ENCODE assay signal across 9 mouse cellular contexts in the genomic region with DNA sequence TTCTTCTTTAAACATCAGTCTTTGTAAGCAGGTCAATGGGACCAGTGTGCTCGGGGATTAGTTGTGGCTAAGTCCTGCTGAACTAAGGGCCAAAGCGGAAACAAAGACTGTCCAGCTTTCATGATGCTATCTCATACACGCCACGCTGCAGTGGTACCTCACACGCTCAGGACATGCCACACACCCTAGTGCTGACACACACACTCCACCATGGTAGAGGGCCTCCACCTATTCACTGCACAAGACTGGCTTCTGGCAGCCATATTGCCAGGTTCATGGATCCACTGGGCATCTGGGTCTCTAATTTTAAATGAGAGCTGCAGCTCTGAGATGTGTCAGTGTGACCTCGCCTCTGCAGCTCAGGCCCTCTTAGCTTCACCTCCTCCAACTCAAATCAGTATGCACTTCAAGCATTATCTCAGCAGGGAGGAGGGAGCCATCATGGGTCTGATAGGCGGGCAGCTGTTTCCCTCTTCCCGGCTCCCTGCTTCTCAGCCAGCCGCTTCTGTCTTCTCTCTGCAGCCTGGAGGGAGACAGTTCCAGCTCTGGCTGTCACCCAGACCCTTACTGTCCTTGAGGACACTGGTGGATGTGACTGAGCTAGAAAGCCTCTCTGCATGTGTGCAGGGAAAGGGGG.
A peak's percentile ranks its signal among the peaks of the same experiment; 100 is the strongest.
DNase-seq lines count a peak whose midpoint lies in the region; ATAC-seq and TF ChIP-seq lines count a peak whose summit lies in the region.
"Had no signal": no experiment of that assay in that cellular context is flagged by ENCODE, and none has a peak within 500 bp of the region (broad histone marks: within the 10 kb centered on the region; RNA-seq: fewer than 3 reads in every experiment).

No protein-coding gene starts in this region.

- no peak for DNase-seq in cerebellum, postnatal 36 days
- DNase-seq in stomach, postnatal 0 days (ENCODE audit: low spot score), result no peak
- DNase-seq in retina, postnatal 1 day, result peak; percentile 74
- no peak for DNase-seq in kidney, adult 9 months
- no peak for DNase-seq in spleen, adult 18-20 months

- H3K4me1 ChIP-seq in stomach, embryonic 15.5 days, result peaks cover 10% of the 10 kb centered on the region
- no peaks in the 10 kb centered on the region for H3K4me1 ChIP-seq in stomach, postnatal 0 days (replicated peaks; ENCODE audit: control insufficient read depth, insufficient read depth)
- peaks cover 45% of the 10 kb centered on the region for H3K4me1 ChIP-seq in hindbrain, embryonic 13.5 days (replicated peaks)

- no peak overlapping the region for H3K4me3 ChIP-seq in stomach, embryonic 15.5 days (replicated peaks)
- H3K4me3 ChIP-seq in stomach, postnatal 0 days (ENCODE audit: low read depth, low read length), result no peak overlapping the region
- no peak overlapping the region for H3K4me3 ChIP-seq in hindbrain, embryonic 13.5 days
- H3K4me3 ChIP-seq: limb, embryonic 12.5 days had no signal

- TF ChIP-seq EP300 in stomach, postnatal 0 days (optimal IDR thresholded peaks at IDR 0.05), result no peak

- no peak for TF ChIP-seq CTCF in stomach, postnatal 0 days (IDR thresholded peaks at IDR 0.05; ENCODE audit: low read depth)

- ATAC-seq in cerebellum, adult (ENCODE audit: insufficient number of reproducible peaks, low FRiP score, low TSS enrichment), result peak; percentile 27; the same call in 1 of the 2 replicates
- no peak for ATAC-seq in stomach, embryonic 15.5 days (ENCODE audit: insufficient read depth, low FRiP score, low read depth)
- no peak for ATAC-seq in stomach, postnatal 0 days (ENCODE audit: low FRiP score, low TSS enrichment)
- ATAC-seq in hindbrain, embryonic 13.5 days (ENCODE audit: low FRiP score), result peak; percentile 76

- no peaks in the 10 kb centered on the region for H3K9me3 ChIP-seq in stomach, embryonic 15.5 days
- no peaks in the 10 kb centered on the region for H3K9me3 ChIP-seq in stomach, postnatal 0 days (ENCODE audit: control insufficient read depth, low read length)
- H3K9me3 ChIP-seq in hindbrain, embryonic 13.5 days, result no peaks in the 10 kb centered on the region
- H3K9me3 ChIP-seq: limb, embryonic 12.5 days had no signal

- no peak overlapping the region for H3K4me2 ChIP-seq in stomach, embryonic 15.5 days
- no peak overlapping the region for H3K4me2 ChIP-seq in stomach, postnatal 0 days (replicated peaks; ENCODE audit: low read depth)
- H3K4me2 ChIP-seq in hindbrain, embryonic 13.5 days, result no peak overlapping the region

- no peaks in the 10 kb centered on the region for H3K27me3 ChIP-seq in stomach, embryonic 15.5 days (replicated peaks)
- no peaks in the 10 kb centered on the region for H3K27me3 ChIP-seq in stomach, postnatal 0 days (ENCODE audit: control insufficient read depth, insufficient read depth, low read length)
- H3K27me3 ChIP-seq in hindbrain, embryonic 13.5 days, result no peaks in the 10 kb centered on the region
- H3K27me3 ChIP-seq: limb, embryonic 12.5 days had no signal

- peak overlapping the region; percentile 33; the same call in 1 of the 2 replicates for H3K27ac ChIP-seq in stomach, embryonic 15.5 days
- no peak overlapping the region for H3K27ac ChIP-seq in stomach, postnatal 0 days (replicated peaks)
- peak overlapping the region; percentile 88 for H3K27ac ChIP-seq in hindbrain, embryonic 13.5 days
- H3K27ac ChIP-seq: limb, embryonic 12.5 days had no signal

- no peak overlapping the region for H3K9ac ChIP-seq in stomach, embryonic 15.5 days
- no peak overlapping the region for H3K9ac ChIP-seq in stomach, postnatal 0 days (ENCODE audit: low read length)
- H3K9ac ChIP-seq in hindbrain, embryonic 13.5 days, result no peak overlapping the region
- H3K9ac ChIP-seq: limb, embryonic 12.5 days had no signal

- 56% methylated on average over 9 of the region's 9 CpGs for whole genome bisulfite sequencing in stomach, embryonic 15.5 days
- WGBS in stomach, postnatal 0 days, result 69% methylated on average over 9 of the region's 9 CpGs
- WGBS in hindbrain, embryonic 13.5 days, result 30% methylated on average over 9 of the region's 9 CpGs

- H3K36me3 ChIP-seq in stomach, embryonic 15.5 days, result no peaks in the 10 kb centered on the region
- no peaks in the 10 kb centered on the region for H3K36me3 ChIP-seq in stomach, postnatal 0 days (ENCODE audit: control insufficient read depth, insufficient read depth, low read length)
- H3K36me3 ChIP-seq in hindbrain, embryonic 13.5 days, result no peaks in the 10 kb centered on the region
- H3K36me3 ChIP-seq: limb, embryonic 12.5 days had no signal

Comparison
In these comparisons a context has a peak if more than half of its experiments do, and no peak if none do; other contexts are left out.
1. ATAC-seq: peak in cerebellum, adult (single experiment) and hindbrain, embryonic 13.5 days (single experiment); none in stomach, embryonic 15.5 days (single experiment) and stomach, postnatal 0 days (single experiment).